Mouse (Mus musculus): ENCODE measurements around the gene Slc30a9. TPM values are rescaled to one million over a fixed set of nuclear protein-coding genes. Genes with fewer than 3 reads are reported as not detected.

Slc30a9 gene
- total RNA-seq, 2 experiments from 2014 or later, result 282 to 366 TPM

DNA sequence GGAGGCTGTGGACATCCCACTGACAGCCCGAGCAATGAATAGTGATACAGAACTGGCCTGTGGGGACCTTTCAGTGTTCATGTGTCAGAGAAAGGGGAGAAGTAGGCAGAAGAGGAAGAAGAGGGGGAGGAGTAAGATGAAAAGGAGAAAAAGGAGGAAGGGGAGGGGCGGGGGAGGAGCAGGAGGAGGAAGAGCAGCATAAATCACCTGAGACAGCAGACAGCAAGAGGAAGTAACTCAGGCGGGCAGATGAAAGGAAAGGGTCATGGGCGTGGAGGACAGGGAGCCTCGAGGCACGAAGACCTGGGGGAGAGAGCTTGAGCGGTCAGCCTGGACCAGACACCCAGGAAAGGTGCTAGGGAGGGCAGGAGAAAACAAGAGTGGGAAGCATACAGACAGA lies 97.6 kb downstream of the Slc30a9 start:
- ATAC-seq (replicated peaks; ENCODE audit: low FRiP score, poor library complexity, severe bottlenecking), result no peak

DNA sequence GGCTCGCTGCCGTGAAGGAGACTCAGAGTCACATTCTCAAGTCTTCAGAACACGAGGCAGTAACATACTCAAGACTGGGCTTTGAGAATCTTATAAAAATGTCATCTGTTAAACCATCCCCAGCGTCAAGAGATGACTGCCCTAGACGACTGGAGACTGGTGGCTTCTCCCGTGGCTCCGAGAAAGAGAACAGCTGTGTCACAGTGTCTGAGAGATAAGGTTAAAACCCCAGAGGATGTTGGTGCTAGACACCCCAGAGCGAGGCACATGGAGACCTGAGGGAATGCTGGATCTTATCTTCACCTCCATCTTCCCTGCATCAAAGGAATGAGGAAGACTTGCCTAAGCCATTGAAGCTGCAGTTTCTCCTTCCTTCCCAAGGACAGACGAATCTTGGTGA lies 98.2 kb downstream of the Slc30a9 start:
- no peak for ATAC-seq (replicated peaks; ENCODE audit: low FRiP score, poor library complexity, severe bottlenecking)

Other genes with a start within 250 kb of the Slc30a9 start
- gene Phox2b, start 207.7 kb upstream of the Slc30a9 start, total RNA-seq (2015; ENCODE audit: low replicate concordance), result not detected in 2 replicates
- gene Phox2b, start 207.7 kb upstream of the Slc30a9 start, total RNA-seq (2017; ENCODE audit: low replicate concordance), result not detected in 2 replicates
- 147 and 164 TPM in 2 replicates for gene Tmem33, start 46.4 kb upstream of the Slc30a9 start, total RNA-seq (2015; ENCODE audit: low replicate concordance)
- gene Tmem33, start 46.4 kb upstream of the Slc30a9 start, total RNA-seq (2017; ENCODE audit: low replicate concordance), result 80.3 and 89.9 TPM in 2 replicates
- under 0.01 TPM in 1 of 2 replicates, not detected in the other for gene Bend4, start 121.4 kb downstream of the Slc30a9 start, total RNA-seq (2015; ENCODE audit: low replicate concordance)
- gene Bend4, start 121.4 kb downstream of the Slc30a9 start, total RNA-seq (2017; ENCODE audit: low replicate concordance), result 0.28 and 0.43 TPM in 2 replicates

Measured in erythroblast, adult 5-6 weeks (primary cell).